Mouse (Mus musculus): ENCODE data around the gene Celf6. TPM values are rescaled to one million over a fixed set of nuclear protein-coding genes. Genes with fewer than 3 reads are reported as not detected.

The Celf6 gene
- polyA plus RNA-seq (2017; shearing (Covaris generic)) = not detected

DNA sequence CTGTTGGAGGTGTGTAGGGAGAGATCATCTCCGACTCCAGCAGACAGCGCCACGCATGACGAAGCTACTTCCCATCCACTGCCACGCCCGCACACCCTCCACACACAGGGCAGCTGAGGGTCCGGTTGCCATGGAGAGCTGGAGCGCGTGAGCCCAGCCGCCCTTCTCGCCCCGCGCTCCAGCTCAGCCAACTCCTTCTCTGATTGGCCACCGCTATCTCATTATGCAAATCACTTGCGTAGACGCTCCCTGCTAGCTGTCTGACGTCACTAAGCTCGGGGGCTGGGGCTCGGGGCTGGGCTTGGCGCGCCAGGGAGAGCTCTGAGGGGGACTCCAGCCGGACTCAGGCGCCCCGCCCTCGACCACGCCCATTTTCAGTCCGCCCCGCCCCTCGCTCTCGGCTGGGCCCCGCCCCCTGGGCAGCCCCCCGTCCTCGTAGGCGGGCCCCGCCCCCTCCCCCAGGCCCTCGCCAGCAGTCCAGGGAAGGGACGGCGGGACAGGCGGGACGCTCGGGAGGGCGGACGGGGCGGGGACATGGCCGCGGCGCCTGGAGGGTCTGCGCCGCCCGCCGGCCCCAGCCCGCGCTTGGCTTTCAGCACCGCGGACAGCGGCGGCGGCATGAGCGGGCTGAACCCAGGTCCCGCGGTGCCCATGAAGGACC, at the start of gene Celf6:
Celf6 (plus strand) TSS at position 74 of the 661 bp plus-strand sequence.

DNA sequence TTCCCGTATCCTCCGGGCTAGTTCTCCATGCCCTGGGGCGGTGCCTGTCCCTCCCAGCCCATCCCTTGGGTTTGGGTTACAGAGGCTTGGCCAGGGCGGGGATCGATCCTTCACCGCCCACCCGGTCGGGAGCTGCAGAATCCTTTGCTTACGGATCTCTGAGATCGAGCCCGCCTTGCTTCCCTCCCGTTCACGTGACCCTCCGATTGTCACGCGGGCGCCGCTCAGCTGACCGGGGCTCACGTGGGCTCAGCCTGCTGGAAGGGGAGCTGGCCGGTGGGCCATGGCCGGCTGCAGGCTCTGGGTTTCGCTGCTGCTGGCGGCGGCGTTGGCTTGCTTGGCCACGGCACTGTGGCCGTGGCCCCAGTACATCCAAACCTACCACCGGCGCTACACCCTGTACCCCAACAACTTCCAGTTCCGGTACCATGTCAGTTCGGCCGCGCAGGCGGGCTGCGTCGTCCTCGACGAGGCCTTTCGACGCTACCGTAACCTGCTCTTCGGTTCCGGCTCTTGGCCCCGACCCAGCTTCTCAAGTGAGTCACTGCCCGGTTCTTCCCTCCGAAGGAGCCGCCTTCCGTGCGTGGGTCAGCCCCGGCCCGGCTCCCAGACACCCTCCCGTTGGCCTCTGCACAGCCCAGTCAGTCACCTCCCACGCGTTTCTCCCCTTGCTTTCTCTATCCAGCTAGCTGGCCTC, 38.1 kb upstream of the Celf6 start, which contains the start of the genes Hexa and Tmem202:
Hexa (plus strand) TSS at position 100 of the 697 bp plus-strand sequence.
Tmem202 (minus strand) TSS at position 407 of the 697 bp plus-strand sequence.

DNA sequence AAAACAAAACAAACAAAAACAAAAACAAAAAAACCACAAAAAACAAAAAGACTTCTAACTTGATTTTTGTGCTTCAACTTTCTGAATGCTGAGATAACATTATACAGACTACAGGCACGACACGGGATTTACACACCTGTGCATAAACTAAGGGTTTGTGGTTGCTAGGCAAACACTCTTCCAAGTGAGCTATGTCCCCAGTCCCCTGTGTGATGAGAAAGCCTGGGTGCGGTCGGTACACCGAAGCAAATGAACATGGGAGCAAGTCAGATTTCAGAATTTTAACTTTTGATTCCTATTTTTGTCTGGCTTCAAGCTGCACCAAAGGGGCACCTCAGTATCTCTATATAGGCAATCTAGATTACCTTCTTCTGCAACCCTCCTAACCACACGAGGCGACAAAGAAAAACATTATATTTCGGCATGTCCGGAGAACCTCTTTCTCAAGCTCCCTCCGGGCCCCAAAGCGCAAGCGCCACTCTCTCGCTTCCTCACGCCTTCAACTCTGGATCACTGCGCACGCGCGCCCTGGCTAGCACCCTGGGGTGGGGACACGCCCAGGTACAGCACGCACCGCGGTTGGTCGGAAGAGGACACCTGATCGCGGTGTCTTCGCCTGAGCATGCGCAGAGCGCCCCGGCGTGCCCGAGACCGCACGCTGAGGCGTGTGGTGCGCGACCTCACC, 39.0 kb downstream of the Celf6 start, which contains the start of gene Parp6:
Parp6 (plus strand) TSS at position 663 of the 685 bp plus-strand sequence.

DNA sequence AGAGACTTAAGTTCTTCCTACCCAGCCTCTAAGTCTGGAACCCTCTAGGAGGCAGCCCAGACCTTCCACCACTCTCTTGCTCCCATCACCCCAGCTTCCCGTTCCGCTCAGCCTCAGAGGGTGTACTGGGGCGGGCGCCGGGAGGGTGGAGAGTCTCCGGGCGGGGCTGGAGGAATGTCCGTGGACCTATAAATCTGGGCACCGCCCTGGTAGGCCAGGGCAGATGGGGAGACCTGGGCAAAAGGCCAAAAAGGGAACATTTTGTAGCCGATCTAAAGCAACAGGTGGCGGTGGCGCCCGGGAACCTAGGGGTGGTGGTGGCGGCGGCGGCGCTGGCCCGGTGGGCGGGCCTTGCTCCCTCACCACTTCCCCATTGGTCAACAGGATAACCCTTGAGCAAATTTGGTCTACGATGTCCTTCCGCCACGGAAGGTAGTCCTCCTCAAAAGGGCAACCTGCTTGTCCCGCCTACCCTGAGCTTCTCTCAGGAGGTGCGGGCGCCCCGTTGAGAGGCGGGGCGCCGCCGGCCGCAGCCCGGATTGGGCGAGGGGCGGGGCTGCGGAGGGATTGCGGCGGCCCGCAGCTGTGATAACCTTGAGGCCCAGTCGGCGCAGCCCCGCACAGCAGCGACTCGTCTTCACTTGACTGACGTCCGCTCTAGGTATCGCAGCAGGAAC, 78.4 kb downstream of the Celf6 start, which contains the start of gene Pkm:
Pkm (plus strand) TSS at position 411 of the 677 bp plus-strand sequence.

Other genes with a start within 250 kb of the Celf6 start
- 6.1 TPM for gene Bbs4, start 224.4 kb upstream of the Celf6 start, polyA plus RNA-seq (2017; shearing (Covaris generic))
- 165 TPM for gene Arih1, start 91.3 kb upstream of the Celf6 start, polyA plus RNA-seq (2017; shearing (Covaris generic))
- gene Hexa, start 38.4 kb upstream of the Celf6 start, polyA plus RNA-seq (2017; shearing (Covaris generic)) = 31.1 TPM
- not detected for gene Tmem202, start 38.1 kb upstream of the Celf6 start, polyA plus RNA-seq (2017; shearing (Covaris generic))
- gene Parp6, start 39.4 kb downstream of the Celf6 start, polyA plus RNA-seq (2017; shearing (Covaris generic)) = 38.4 TPM
- gene Pkm, start 78.5 kb downstream of the Celf6 start, polyA plus RNA-seq (2017; shearing (Covaris generic)) = 602 TPM
- gene Gramd2, start 102.2 kb downstream of the Celf6 start, polyA plus RNA-seq (2017; shearing (Covaris generic)) = not detected
- gene Senp8, start 172.8 kb downstream of the Celf6 start, polyA plus RNA-seq (2017; shearing (Covaris generic)) = 2.2 TPM
- gene Myo9a, start 173.0 kb downstream of the Celf6 start, polyA plus RNA-seq (2017; shearing (Covaris generic)) = 28.0 TPM

Measured in effector memory CD4-positive, alpha-beta T cell, adult 7 months (primary cell).